Mouse (Mus musculus) embryonic facial prominence, embryonic 13.5 days (tissue): Measurements from ENCODE around the gene Hfm1. TPM values are rescaled to one million over a fixed set of nuclear protein-coding genes. Genes with fewer than 3 reads are reported as not detected.

ENCODE experiments used
- ATAC-seq: fragments of 200-750 bp; cut with Nextera tagmentation; 2 replicates; pipeline ENCODE4 v1.8.0; 2017; ENCODE audit warnings: low read depth; ENCODE audit not compliant: insufficient number of reproducible peaks, insufficient read depth, low FRiP score, low TSS enrichment
- H3K27ac ChIP-seq: fragments of 300-500 bp; sonication (generic); 2 replicates; pipeline ENCODE4 v1.5.1; 2015; ENCODE audit warnings: moderate library complexity, mild to moderate bottlenecking, inconsistent platforms
- H3K27me3 ChIP-seq: fragments of 300-500 bp; sonication (generic); 2 replicates; pipeline ENCODE4 v1.6.1; 2015; ENCODE audit warnings: mild to moderate bottlenecking, inconsistent platforms
- H3K36me3 ChIP-seq: fragments of 300-500 bp; sonication (generic); 2 replicates; pipeline ENCODE4 v1.6.1; 2015; ENCODE audit warnings: mild to moderate bottlenecking, inconsistent platforms
- H3K4me1 ChIP-seq: fragments of 300-500 bp; sonication (generic); 2 replicates; pipeline ENCODE4 v1.6.1; 2015; ENCODE audit warnings: inconsistent platforms
- H3K4me2 ChIP-seq: fragments of 300-500 bp; sonication (generic); 2 replicates; pipeline ENCODE4 v1.6.1; 2015; ENCODE audit warnings: moderate library complexity, mild to moderate bottlenecking, inconsistent platforms
- H3K4me3 ChIP-seq: fragments of 300-500 bp; sonication (generic); 2 replicates; pipeline ENCODE4 v1.5.1; 2015; ENCODE audit warnings: mild to moderate bottlenecking, inconsistent platforms
- H3K9ac ChIP-seq: fragments of 300-500 bp; sonication (generic); 2 replicates; pipeline ENCODE4 v1.6.1; 2015; ENCODE audit warnings: mild to moderate bottlenecking, inconsistent platforms
- H3K9me3 ChIP-seq: fragments of 300-500 bp; sonication (generic); 2 replicates; pipeline ENCODE4 v1.6.1; 2016; ENCODE audit warnings: inconsistent platforms
- WGBS: fragments of 180-500 bp; shearing (Covaris S2); methylation state at CpG from one replicate; pipeline ENCODE4 v1.1.7; 2015; ENCODE audit warnings: mixed read lengths; 5-methylcytosine and 5-hydroxymethylcytosine counted together
- polyA plus RNA-seq: library from polyadenylated mRNA; unstranded; fragments of >200 nt; fragmentation: Nextera tagmentation; extraction: Ambion mirVana; gene quantifications from 2 replicates; pipeline ENCODE4 v1.2.1, GENCODE M21; 2015

Hfm1 gene
- polyA plus RNA-seq, 1 experiment from 2014 or later = 2.5 TPM

DNA sequence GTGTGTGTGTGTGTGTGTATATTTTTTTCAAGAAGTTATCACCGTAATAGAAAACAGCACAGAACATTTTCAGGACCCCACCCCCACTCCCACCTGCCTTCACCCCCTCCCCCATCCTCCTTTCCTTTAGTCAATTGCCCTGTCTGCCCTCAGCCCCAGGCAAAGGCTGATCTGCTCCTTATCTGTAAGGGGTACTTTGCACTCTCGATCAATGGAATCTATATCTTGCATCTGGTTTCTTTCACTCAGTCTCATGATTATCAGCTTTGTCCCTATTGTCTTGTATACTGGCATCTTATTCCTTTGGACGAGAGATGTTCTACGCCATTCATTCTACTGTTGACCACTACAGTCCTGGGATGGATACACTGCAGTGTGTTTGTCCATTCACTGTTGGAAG is 1.9 kb upstream of the Hfm1 start:
- Histone ChIP-seq H3K27ac (no peak overlapping the region), H3K27me3 (no peaks in the 10 kb centered on the region), H3K9me3 (no peaks in the 10 kb centered on the region), H3K4me2 (no peak overlapping the region), H3K9ac (no peak overlapping the region), H3K4me1 (no peaks in the 10 kb centered on the region), H3K4me3 (no peak overlapping the region), H3K36me3 (no peaks in the 10 kb centered on the region)
- WGBS = 68% methylated on average over 4 of the region's 4 CpGs
- no peak for ATAC-seq

- H3K36me3 ChIP-seq = no peaks in the 10 kb centered on the region
- ATAC-seq = no peak
- H3K4me3 ChIP-seq = peak overlapping the region; percentile 60
- H3K27me3 ChIP-seq = no peaks in the 10 kb centered on the region
- 32% methylated on average over 4 of the region's 4 CpGs for WGBS
- no peak overlapping the region for H3K27ac ChIP-seq
- H3K9me3 ChIP-seq = no peaks in the 10 kb centered on the region
- peak overlapping the region; percentile 75 for H3K9ac ChIP-seq
- peak overlapping the region; percentile 70 for H3K4me2 ChIP-seq
- H3K4me1 ChIP-seq = no peaks in the 10 kb centered on the region
These were observed 207 bp upstream of the Hfm1 start for GRCm38 (mm10) chr5:106926369-106926686.

DNA sequence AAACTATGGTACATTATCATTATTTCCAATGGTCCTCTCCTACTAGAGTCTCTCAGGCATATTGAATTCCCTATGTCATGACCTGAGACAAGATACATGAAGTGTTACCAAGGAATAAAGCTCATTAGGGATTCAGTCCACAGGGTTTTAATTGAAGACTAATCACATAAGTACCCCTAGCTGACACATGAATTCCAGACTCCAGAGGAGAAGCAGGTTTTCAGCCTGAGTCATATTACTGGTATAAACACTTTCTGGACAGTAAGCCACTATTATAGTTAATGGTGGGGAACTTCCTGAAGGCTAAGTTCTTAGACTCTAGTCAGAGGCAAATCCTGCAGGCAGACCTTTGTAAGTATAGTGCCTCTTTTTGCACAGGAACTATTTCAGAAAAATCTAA is 6.8 kb downstream of the Hfm1 start:
- Histone ChIP-seq H3K4me3 (no peak overlapping the region), H3K4me1 (no peaks in the 10 kb centered on the region), H3K9me3 (no peaks in the 10 kb centered on the region), H3K9ac (no peak overlapping the region), H3K36me3 (no peaks in the 10 kb centered on the region), H3K27me3 (no peaks in the 10 kb centered on the region), H3K4me2 (no peak overlapping the region), H3K27ac (no peak overlapping the region)
- ATAC-seq = no peak

DNA sequence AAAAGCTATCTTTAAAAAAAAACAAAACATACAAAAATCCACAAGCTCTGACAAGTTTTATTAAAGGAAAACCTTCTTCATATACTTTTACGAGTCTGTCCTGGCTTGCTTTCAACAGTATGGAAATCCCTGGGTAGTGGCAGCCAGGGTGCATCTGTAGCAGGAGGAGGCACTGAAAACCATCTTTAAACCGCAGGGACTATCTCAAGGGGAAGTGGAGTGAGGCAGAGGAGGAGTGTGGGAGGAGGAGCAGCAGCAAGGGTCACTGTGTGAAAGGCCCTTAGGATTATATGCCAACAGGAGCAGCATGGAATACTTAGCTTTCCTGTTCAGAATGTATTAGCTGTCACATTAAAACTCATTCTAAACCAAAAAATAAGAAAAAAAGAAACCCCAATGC is 29.2 kb downstream of the Hfm1 start:
- 56% methylated on average over 2 of the region's 2 CpGs for WGBS
- ATAC-seq = no peak

GRCm38 (mm10) chr5:106891773-106892172 is 34.3 kb downstream of the Hfm1 start:
- Histone ChIP-seq H3K4me1 (no peaks in the 10 kb centered on the region), H3K4me2 (no peak overlapping the region), H3K4me3 (no peak overlapping the region), H3K27me3 (no peaks in the 10 kb centered on the region), H3K9me3 (no peaks in the 10 kb centered on the region), H3K27ac (no peak overlapping the region), H3K9ac (no peak overlapping the region), H3K36me3 (no peaks in the 10 kb centered on the region)
- WGBS = 24% methylated on average over 5 of the region's 5 CpGs
- no peak for ATAC-seq

More for the DNA sequence above, 29.2 kb downstream of the Hfm1 start:
- no peaks in the 10 kb centered on the region for H3K4me1 ChIP-seq
- no peaks in the 10 kb centered on the region for H3K27me3 ChIP-seq
- no peaks in the 10 kb centered on the region for H3K36me3 ChIP-seq
- H3K4me2 ChIP-seq = no peak overlapping the region
- no peak overlapping the region for H3K9ac ChIP-seq
- H3K9me3 ChIP-seq = no peaks in the 10 kb centered on the region
- no peak overlapping the region for H3K27ac ChIP-seq
- H3K4me3 ChIP-seq = no peak overlapping the region

DNA sequence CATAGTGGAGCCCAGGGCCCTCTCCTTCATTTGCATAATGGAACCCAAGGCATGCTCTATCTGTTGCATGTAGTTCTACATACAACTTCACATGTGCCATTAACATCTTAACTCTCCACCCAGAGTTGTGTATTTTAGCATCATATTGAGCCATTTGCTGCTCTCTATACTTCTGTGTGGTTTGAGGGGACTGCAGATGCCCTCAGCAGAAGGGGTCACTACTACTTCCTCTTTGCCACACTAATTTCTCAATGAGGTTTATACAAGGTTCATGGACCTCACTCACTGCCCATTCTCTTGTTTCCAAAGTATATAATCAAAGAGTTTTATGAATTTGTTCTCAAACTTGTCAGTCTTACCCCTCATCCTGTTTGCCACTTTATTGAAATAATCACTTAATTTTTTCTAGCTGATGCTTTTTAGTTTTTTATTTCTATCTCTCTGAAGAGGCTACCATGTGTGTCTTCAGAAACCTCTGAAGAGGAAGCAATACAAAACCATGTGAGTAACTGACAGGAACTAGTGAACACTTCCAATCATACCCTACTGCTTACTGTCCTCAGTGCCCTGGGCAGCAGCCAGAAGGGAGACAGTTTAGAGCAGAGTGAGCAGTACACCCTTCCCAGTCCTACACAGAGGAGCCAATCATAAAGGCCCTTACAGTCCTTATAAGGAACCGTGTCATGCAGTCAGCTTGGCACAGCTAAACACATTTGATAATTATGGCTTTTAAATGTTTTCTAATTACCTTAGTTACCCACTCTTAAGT is 38.6 kb downstream of the Hfm1 start:
- H3K27ac ChIP-seq = no peak overlapping the region
- H3K4me3 ChIP-seq = no peak overlapping the region
- H3K27me3 ChIP-seq = no peaks in the 10 kb centered on the region
- no peaks in the 10 kb centered on the region for H3K4me1 ChIP-seq
- no peaks in the 10 kb centered on the region for H3K9me3 ChIP-seq
- no peaks in the 10 kb centered on the region for H3K36me3 ChIP-seq
- no peak for ATAC-seq
- H3K4me2 ChIP-seq = no peak overlapping the region
- 70% methylated on average over 1 of the region's 1 CpGs for WGBS
- H3K9ac ChIP-seq = no peak overlapping the region

DNA sequence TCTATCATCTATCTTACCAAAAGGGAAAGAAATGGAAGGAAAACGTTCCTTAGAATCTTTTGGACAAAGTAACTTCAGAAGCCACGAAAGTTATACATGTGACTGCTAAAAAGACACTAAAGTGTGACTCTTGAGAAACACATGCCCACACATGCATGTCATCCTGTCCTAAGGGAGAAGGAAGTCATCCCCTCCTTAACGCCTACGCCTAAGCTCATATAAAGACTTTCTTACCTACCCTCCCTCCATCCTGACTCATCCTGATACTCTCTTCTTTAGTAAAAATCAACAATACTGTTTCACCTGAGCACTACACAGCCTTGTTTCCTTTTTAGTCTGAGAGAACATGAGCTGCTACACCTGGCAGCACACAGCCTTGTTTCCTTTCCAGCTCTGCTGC is 40.6 kb downstream of the Hfm1 start:
- Histone ChIP-seq H3K4me1 (no peaks in the 10 kb centered on the region), H3K27ac (no peak overlapping the region), H3K36me3 (no peaks in the 10 kb centered on the region), H3K4me3 (no peak overlapping the region), H3K9me3 (no peaks in the 10 kb centered on the region), H3K27me3 (no peaks in the 10 kb centered on the region), H3K4me2 (no peak overlapping the region), H3K9ac (no peak overlapping the region)
- 79% methylated on average over 4 of the region's 4 CpGs for WGBS
- no peak for ATAC-seq

- no peak overlapping the region for H3K4me2 ChIP-seq
- no peak overlapping the region for H3K27ac ChIP-seq
- H3K4me1 ChIP-seq = no peaks in the 10 kb centered on the region
- H3K9ac ChIP-seq = no peak overlapping the region
- H3K27me3 ChIP-seq = no peaks in the 10 kb centered on the region
- no peak for ATAC-seq
- no peaks in the 10 kb centered on the region for H3K9me3 ChIP-seq
- H3K36me3 ChIP-seq = no peaks in the 10 kb centered on the region
- 88% methylated on average over 1 of the region's 1 CpGs for WGBS
- no peak overlapping the region for H3K4me3 ChIP-seq
These were observed 49.7 kb downstream of the Hfm1 start for GRCm38 (mm10) chr5:106876438-106876837.

DNA sequence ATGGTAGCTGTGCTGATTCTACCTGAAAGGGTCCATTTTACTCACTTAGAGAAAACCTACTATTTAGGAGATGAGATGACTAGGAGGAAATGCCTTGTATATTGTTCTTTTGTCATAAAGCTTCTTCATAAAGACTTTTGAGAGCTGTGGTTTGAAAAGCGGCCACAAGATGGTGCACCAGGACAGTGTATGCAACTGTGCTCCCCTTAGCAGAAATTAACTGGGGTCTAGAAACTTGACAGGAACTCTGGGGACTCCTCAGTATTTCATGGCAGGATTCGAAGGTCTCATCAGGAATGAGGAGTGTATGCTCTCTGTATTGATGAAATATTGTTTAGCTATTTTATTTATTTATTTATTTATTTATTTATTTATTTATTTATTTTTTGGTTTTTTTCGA is 65.7 kb downstream of the Hfm1 start:
- Histone ChIP-seq H3K9me3 (no peaks in the 10 kb centered on the region), H3K4me3 (no peak overlapping the region), H3K4me1 (no peaks in the 10 kb centered on the region), H3K4me2 (no peak overlapping the region), H3K27me3 (no peaks in the 10 kb centered on the region), H3K27ac (no peak overlapping the region), H3K36me3 (no peaks in the 10 kb centered on the region), H3K9ac (no peak overlapping the region)
- 33% methylated on average over 3 of the region's 3 CpGs for WGBS
- no peak for ATAC-seq

DNA sequence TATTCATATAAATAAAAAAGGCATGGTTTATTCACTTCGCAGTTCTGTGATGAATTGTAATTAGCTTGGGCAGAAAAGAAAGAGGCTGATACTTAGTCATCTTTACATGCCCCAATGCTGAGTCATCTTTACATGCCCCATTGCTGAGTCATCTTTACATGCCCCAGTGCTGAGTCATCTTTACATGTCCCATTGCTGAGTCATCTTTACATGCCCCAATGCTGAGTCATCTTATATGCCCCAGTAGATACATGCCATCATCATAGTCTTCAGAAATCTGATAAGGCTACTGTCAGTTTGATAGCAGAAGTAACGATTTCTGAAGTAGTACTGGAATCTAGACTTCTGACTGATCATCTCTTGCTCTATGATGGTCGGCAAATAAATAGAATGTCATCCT is 72.8 kb downstream of the Hfm1 start:
- Histone ChIP-seq H3K9me3 (no peaks in the 10 kb centered on the region), H3K4me2 (no peak overlapping the region), H3K4me1 (no peaks in the 10 kb centered on the region), H3K36me3 (no peaks in the 10 kb centered on the region), H3K9ac (no peak overlapping the region), H3K27ac (no peak overlapping the region), H3K4me3 (no peak overlapping the region), H3K27me3 (no peaks in the 10 kb centered on the region)
- no peak for ATAC-seq
- 87% methylated on average over 3 of the region's 3 CpGs for WGBS

GRCm38 (mm10) chr5:106847045-106847444 is 79.1 kb downstream of the Hfm1 start:
- H3K4me3 ChIP-seq = no peak overlapping the region
- H3K36me3 ChIP-seq = no peaks in the 10 kb centered on the region
- H3K4me1 ChIP-seq = no peaks in the 10 kb centered on the region
- no peaks in the 10 kb centered on the region for H3K27me3 ChIP-seq
- no peak overlapping the region for H3K27ac ChIP-seq
- no peaks in the 10 kb centered on the region for H3K9me3 ChIP-seq
- no peak for ATAC-seq
- H3K4me2 ChIP-seq = no peak overlapping the region
- no peak overlapping the region for H3K9ac ChIP-seq

- H3K9me3 ChIP-seq = no peaks in the 10 kb centered on the region
- no peaks in the 10 kb centered on the region for H3K4me1 ChIP-seq
- H3K36me3 ChIP-seq = no peaks in the 10 kb centered on the region
- ATAC-seq = no peak
- H3K9ac ChIP-seq = no peak overlapping the region
- H3K27ac ChIP-seq = no peak overlapping the region
- WGBS = 71% methylated on average over 2 of the region's 2 CpGs
- no peak overlapping the region for H3K4me2 ChIP-seq
- no peaks in the 10 kb centered on the region for H3K27me3 ChIP-seq
- H3K4me3 ChIP-seq = no peak overlapping the region
These were observed 82.2 kb downstream of the Hfm1 start for GRCm38 (mm10) chr5:106843906-106844305.
